Mouse (Mus musculus): ENCODE data around the gene Cpne7.

The Cpne7 gene

GRCm38 (mm10) chr8:123113908-123114469, 3.2 kb upstream of the Cpne7 start:
- DNase-seq (ENCODE audit: extremely low read depth, low read depth) = no peak

DNA sequence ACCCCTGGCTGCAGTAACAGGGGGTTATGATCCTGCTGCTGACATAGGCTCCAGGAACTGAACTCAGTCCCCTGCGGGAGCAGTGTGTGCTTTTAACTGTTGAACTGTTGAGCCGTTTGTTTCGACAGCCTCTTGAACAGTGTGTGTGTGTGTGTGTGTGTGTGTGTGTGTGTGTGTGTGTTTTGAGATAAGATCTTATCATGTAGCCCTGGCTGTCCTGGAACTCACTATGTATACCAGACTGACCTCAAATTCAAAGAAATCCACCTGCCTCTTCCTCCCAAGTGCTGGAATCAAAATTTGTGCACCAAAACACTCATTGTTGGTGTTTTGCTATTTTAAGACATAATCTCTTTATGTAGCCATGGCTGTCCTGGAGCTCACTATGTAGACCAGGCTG, 2.5 kb upstream of the Cpne7 start:
- DNase-seq (ENCODE audit: extremely low read depth, low read depth) = no peak

GRCm38 (mm10) chr8:123117744-123118143, 570 bp downstream of the Cpne7 start:
- no peak for DNase-seq (ENCODE audit: extremely low read depth, low read depth)

DNA sequence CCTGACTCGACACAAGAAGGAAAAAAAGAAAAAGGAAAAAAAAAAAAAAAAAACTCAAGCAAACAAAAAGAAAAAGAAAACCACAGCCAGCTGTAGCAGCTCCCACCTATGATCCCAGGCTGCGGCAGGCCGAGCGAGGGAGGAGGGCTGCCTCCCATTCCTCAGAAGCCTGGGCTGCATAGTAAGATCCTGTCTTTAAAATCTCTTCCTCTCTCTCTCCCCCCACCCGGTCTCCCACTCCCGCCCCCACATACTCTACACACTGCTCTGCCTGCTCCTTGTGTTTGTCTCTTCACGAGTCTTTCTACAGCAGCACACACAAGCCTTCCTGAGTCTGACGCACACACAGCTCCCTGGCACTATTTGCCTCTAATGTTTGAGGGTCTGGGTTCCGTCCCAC, 4.9 kb downstream of the Cpne7 start:
- no peak for DNase-seq (ENCODE audit: extremely low read depth, low read depth)

DNA sequence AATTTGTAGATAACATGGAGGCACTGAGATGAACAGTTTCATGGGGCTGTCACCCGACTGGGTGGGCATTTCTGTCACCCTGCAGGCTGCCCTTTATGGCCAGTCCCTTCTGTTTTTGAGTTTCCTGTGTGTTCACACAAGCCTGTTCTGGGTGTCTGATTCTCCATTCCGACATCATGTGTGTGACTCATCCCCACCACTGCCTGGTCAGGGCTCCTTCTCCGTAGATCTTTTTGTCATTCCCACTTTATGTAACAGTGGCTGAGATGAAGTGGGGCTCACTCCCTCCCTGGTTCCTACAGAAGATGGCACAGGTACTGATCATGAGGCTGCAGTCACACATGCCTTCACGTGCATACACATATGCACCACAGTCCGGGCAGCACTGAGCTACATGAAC, 5.5 kb downstream of the Cpne7 start:
- DNase-seq (ENCODE audit: extremely low read depth, low read depth) = no peak

DNA sequence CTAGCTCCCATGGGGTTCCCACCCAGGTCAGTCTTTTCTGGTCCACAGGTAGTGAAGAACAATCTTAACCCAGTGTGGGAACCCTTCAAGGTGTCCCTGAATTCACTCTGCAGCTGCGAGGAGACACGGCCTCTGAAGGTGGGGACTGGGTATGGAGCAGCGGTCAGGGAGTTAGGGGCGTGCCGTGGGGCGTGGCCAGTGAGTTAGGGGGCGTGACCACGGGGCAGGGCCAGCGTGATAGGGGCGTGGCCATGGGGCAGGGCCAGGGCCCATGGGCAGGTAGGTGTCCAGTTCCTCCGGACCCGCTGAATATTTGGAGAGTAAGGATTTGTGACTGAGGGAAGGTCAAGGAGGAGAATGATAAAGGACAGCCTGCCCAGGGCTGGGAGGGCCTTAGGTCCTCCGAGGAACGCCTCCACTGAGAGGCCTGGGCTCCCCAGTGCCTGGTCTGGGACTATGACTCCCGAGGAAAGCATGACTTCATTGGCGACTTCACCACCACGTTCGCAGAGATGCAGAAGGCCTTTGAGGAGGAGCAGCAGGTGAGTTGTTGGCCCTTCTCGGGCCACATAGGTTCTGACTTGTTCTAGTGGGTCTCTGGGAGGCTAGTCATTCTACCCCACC, 9.1 kb downstream of the Cpne7 start:
- no peak for DNase-seq (ENCODE audit: extremely low read depth, low read depth)

- DNase-seq (ENCODE audit: extremely low read depth, low read depth) = no peak
Measured at GRCm38 (mm10) chr8:123131041-123131440, 13.9 kb downstream of the Cpne7 start.

GRCm38 (mm10) chr8:123132953-123133352, 15.8 kb downstream of the Cpne7 start:
- no peak for DNase-seq (ENCODE audit: extremely low read depth, low read depth)

DNA sequence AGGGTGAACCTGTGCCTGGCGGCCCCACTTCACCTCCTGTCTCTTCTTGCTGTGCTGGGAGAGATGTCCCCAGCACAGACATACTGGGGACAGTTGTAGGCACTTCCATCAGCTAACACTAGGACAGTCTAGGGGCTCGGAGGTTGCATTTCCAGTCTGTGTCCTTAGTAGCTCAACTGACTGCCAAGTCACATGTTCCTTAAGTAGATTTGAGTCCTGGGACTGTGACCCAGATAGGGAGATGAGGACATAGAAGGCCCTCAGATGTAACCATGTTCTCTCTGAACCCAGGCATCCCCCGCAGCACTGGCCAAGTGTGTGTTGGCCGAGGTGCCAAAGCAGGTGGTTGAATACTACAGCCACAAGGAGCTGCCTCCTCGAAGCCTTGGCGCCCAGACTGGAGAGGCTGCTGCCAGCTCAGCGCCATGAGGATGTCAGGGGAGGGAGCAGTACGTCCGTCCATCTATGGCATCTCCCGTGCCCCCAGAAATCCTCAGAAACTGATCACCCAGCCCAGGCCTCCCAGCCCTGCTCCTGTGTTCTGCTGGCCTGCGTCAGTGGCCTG, 17.1 kb downstream of the Cpne7 start:
- no peak for DNase-seq (ENCODE audit: extremely low read depth, low read depth)

DNA sequence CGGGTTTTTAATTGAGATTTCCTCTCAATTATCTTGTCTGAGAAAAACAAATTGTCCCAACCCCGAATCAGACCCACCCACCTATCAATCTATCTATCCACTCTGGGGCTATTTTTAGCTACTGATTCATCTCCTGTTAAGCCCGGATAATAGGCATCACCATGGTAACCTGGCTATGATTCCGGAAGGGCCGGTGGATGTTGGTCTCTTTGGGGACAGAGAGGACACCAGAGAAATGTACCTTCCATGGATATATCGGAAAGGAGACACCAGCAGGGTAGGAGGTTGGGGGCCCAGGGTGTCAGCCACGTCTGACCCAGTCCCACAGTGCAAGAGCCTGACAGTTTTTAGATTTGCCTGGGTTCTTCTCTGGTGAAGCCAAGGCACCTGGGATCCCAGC, 18.2 kb downstream of the Cpne7 start:
- DNase-seq (ENCODE audit: extremely low read depth, low read depth) = no peak

GRCm38 (mm10) chr8:123135806-123136205, 18.6 kb downstream of the Cpne7 start:
- DNase-seq (ENCODE audit: extremely low read depth, low read depth) = no peak

DNA sequence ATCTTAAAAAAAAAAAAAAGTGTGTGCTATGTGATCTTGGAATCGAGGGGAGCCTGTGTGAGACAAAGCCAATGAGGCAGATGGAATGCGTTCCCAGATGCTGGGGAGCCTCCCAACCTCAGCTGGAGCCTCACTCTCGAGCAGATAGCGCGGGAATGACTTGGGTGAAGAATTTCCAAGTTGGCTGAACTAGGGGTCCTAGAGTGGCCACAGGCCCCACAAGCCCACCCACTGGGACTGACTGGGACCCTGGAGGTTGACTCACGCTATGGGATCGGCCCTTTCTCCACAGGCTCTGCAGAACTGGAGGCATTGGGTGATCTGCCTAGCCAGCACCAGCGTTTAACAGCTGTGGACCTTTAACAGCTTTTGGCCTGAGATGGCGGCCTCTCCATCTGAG, 19.1 kb downstream of the Cpne7 start:
- DNase-seq (ENCODE audit: extremely low read depth, low read depth) = no peak

- DNase-seq (ENCODE audit: extremely low read depth, low read depth) = no peak
Measured at GRCm38 (mm10) chr8:123137645-123138077, 20.5 kb downstream of the Cpne7 start.

GRCm38 (mm10) chr8:123138741-123139140, 21.6 kb downstream of the Cpne7 start:
- DNase-seq (ENCODE audit: extremely low read depth, low read depth) = no peak

DNA sequence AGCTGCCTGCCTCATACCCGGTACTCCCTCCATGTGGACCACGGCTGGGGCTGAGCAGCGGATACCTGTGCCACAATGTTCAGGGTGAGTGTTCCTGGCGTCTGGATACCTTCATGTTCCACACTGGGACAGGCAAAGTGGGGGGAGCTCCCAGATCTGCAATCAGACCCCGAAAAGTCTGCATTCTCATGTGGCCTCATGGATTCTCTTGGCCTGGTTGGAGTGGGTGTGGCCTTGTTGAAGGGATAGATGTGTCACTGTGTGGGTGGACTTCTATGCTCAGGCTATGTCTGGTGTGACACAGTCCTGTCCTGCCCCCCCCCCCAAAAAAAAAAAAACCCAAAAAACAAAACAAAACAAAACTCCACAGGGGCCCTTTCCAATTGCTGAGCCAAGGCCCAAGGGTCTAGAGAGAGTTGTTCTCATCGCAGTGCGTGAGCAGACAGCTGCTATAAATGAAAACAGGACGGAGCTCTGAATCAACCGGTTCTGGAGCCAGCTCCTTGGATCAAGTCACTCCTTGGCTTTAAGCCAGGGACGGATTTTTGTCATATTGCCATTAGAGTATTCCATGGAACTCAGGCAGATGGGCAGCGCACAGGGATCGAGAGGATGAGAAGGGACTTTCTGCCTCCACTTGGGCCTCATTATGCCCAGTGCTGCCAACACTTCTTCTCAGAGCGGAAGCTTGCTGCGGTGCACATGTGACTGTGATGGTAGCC, 24.7 kb downstream of the Cpne7 start:
- no peak for DNase-seq (ENCODE audit: extremely low read depth, low read depth)

DNA sequence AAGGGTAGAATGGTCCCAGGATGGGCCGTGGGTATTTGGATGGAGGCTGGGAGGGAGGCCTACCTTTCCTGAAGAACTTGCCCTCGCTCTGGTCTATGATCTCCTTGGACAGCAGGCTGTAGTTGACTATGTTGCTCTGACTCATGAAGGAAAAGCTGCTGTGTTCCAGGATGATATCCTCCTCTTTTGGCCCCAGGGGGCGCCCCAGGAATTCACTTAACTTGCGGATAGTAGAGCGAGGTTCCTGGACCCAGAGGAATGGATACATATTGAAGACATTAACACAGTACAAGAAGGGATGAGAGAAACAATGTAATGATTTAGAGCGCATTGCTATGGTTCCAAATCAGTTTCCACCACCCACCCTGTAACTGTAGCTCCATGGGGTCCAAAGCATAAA, 28.1 kb downstream of the Cpne7 start:
- DNase-seq (ENCODE audit: extremely low read depth, low read depth) = peak; percentile 11

DNA sequence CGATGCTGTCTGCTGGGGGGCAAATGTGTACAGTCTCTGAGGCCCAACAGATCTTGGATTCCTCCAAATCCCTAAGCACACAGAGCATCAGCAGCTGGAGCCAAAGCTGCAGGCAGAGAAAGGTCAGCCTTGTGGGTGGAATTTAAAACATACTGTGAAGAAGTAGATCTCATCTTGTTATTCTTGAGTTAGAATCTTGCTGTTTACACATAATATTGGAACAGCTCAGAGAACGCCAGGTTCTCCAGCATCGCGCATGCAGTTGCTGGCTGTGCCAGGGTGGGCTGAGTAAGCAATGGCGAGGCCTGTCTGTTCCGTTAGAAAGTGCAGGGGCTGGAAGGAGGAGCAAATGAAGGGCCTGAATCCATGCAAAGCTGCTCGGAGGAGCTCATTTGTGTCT, 29.2 kb downstream of the Cpne7 start:
- DNase-seq (ENCODE audit: extremely low read depth, low read depth) = no peak

DNA sequence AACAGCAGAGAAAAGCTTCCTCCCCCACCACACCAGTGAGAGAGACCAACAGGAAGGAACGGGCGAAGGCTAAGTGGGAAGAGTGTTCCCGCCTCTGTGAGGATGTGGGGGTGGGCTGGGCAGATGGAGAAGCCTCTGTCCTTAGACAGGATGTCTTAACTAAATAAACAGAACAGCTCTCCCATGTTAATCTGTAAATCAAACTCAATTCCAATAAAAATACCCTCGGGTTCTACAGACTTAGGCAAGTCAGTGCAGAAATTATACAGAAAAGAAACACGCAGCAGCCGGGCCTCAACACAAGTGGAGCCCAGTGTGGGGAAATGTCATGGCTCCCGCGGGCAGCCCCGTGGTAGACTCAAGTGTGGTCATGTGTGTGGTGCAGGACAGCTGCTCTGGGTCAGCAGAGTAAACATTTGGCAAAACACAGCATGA, 33.6 kb downstream of the Cpne7 start:
- no peak for DNase-seq (ENCODE audit: extremely low read depth, low read depth)

DNA sequence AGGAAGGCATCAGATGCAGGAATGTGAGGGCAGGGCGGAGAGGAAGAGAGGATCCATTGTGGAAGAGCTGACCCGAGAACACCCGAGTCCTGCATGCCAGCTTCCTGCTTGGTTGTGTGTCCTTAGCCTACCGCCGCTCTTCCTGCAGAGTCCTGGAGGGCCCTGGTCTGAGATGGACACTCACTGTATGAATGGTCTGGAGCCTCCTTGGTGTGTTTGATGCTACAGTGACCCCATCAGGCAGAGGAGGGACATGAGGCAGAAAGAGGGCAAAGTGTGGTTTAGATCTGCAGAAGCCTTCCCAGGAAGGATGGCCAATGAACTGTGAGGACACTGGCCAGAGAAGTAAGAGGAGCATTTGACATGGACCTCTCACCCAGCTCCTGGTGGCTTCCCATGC, 38.0 kb downstream of the Cpne7 start:
- no peak for DNase-seq (ENCODE audit: extremely low read depth, low read depth)

- no peak for DNase-seq (ENCODE audit: extremely low read depth, low read depth)
Measured at GRCm38 (mm10) chr8:123156070-123156773, 39.0 kb downstream of the Cpne7 start.

GRCm38 (mm10) chr8:123157888-123158465, 40.8 kb downstream of the Cpne7 start, which contains the start of gene Sult5a1:
Gene Sult5a1 (minus strand): TSS chr8:123158315.
- no peak for DNase-seq (ENCODE audit: extremely low read depth, low read depth)

All from MEL-GATA-1-ER (cell line).